Mouse (Mus musculus) testis, adult 2 months (tissue): ENCODE data around the gene Nyx.

Source experiments
- CTCF ChIP-seq: fragments of 200-500 bp; IDR thresholded peaks from 2 replicates; pipeline ENCODE4 v1.5.1; 2012; ENCODE audit warnings: low read depth, mild to moderate bottlenecking, inconsistent platforms, low read length, moderate library complexity; ENCODE audit not compliant: control insufficient read depth, insufficient read depth, insufficient replicate concordance
- POLR2A ChIP-seq: fragments of 200-500 bp; IDR thresholded peaks from 2 replicates; pipeline ENCODE4 v1.6.1; 2012; ENCODE audit warnings: low read depth, mild to moderate bottlenecking, inconsistent platforms, low read length, moderate library complexity; ENCODE audit not compliant: control insufficient read depth

GRCm38 (mm10) chrX:13521288-13521687, 55.4 kb downstream of the Nyx start:
- TF ChIP-seq CTCF (no peak), POLR2A (no peak)
